Mouse (Mus musculus): Measurements from ENCODE around the gene Exoc3l.

- no peak for TF ChIP-seq POLR2A (IDR thresholded peaks at IDR 0.05; ENCODE audit: low read depth, low read length)
- no peak for TF ChIP-seq CTCF (IDR thresholded peaks at IDR 0.05; ENCODE audit: extremely low read depth, insufficient read length, insufficient replicate concordance, low read depth, low read length)
These were observed 40.9 kb downstream of the Exoc3l start, which contains the start of gene B3gnt9 for GRCm38 (mm10) chr8:105254966-105255350.

Measured in small intestine, adult 2 months (tissue).